Mouse (Mus musculus) megakaryocyte, embryonic 14.5 days (primary cell): ENCODE measurements around the gene Tspan11.

Experiments
- FLI1 ChIP-seq: IDR thresholded peaks from 2 replicates; pipeline ENCODE4 v1.6.1; 2012; ENCODE audit warnings: low read length, inconsistent platforms, mixed read lengths
- GATA1 ChIP-seq: IDR thresholded peaks from 3 replicates; pipeline ENCODE4 v1.6.1; 2012; ENCODE audit warnings: mixed read lengths, low read length, inconsistent platforms, borderline replicate concordance

- TF ChIP-seq GATA1 (no peak), FLI1 (no peak)
Observed at GRCm38 (mm10) chr6:128000777-128001176, 113.4 kb downstream of the Tspan11 start.
